Mouse (Mus musculus): ENCODE measurements at regions not wholly inside any gene's neighbourhood (a gene's known extent, or its start where the extent isn't known, plus 50 kb on each side); places are given as distances from the start of the nearest gene placed in this dataset.

DNA sequence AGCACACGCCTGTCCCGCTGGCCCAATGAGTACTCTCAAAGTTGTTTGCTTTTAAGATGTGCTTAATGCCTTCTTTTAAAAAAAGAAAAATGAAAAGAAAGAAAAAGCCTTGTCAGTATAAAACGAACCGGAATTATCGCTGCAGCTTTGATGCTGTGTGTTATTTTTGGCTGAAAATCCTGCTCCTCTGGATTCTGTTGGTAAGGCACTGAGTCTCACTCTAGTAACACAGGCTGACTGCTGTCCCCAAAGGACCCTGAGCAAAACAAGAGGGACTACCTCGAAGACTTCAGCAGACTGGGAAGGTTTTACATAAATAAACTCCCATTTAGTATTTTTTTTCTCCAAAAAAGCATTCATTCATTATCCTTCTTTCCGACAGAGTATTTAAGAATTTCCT, 196.1 kb upstream of the Ppargc1a start:
- no peak for DNase-seq (ENCODE audit: low read depth, low spot score)

DNA sequence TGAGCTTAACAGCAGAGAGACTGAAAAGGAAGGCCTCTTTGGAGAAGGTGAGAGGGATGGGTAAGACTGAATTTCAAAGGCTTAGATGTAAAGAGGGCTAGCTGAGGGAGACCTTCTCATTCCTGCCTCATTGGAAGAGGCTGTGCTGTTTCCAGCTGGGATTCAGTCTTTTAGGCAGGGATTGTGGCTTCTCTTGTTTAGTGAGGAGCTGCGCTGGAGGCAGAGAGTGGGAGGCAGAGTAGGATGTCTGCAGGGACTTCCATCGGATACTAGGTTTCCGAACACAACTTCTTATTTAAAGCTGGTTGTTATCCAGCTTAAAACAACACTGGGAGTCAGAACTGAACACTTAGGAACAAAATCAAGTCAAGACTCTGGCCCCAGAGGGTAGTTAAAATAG, 194.8 kb upstream of the Ppargc1a start:
- no peak for DNase-seq (ENCODE audit: low read depth, low spot score)

DNA sequence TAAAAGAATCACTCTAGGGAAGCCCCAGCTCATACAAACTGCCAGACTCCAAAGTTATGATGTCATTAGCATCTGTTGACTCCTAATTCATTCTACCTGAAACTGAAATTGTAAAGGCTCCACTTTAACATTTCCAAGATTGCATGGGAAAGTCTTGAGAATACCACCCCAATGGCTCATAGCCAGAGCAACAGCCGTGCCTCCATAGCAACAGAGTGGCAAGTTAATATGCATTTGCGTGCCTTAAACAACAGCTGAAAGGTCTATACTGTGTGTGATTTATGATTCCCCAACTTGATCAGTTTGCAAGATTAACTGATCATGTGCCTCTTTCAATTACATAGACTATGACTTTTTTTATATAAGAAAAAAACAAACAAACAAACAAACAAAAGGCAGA, 190.8 kb upstream of the Ppargc1a start:
- DNase-seq (ENCODE audit: low read depth, low spot score) = no peak

DNA sequence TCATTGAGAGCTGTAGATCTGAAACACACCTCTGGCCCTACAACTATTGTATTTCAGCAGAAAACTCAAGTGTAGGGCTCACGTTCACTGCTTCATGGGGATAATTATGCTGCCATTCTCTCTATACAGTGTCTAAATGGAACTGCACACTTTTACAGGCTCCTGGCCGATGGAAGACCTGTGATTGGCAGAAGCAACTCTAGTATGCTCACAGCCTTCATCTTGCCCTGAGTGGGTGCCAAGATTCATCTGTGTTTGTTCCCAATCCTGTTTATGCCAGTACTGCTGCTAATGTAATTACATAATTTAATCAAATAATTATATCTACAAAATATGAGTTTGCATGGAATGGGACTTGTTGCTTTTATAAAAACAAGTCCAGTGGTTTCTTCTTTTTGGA, 190.3 kb upstream of the Ppargc1a start:
- DNase-seq (ENCODE audit: low read depth, low spot score) = no peak

DNA sequence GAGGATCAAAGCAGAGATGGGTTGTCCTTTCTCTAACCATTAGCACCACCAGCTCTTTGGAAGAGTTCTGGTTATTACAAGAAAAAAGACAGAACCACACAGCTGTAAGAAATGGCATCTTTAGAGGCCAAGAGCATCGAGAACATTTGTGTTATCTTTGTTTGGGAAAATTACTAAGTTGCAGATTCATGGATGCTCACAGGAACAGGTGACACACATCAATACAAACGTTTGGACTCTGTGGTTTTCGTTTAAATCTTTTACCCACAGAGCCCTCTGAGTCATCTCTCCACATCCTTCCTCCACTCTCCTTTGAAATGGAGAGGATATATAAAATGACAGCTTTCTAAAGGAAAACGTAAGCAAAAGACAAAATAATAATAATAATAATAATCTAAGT, 184.5 kb upstream of the Ppargc1a start:
- DNase-seq (ENCODE audit: low read depth, low spot score) = no peak

DNA sequence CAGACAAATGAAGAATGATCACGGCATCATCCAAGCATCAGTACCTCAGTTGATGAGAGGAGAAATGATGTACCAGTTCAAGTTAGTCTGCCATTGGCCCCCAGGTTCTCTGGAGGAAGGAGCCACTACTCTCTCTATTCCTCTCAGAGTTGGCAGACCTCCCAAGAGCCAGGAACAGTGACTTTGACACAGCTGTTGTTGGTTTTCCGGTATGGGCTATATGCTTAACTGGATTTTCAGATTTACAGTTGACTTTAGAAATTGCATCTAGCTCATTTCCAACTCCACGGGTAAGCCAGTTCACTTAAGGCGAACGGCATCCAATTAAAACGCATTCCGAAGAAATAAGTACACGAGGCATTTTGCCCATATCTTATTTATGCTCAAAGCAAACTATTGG, 182.9 kb upstream of the Ppargc1a start:
- DNase-seq (ENCODE audit: low read depth, low spot score) = no peak

DNA sequence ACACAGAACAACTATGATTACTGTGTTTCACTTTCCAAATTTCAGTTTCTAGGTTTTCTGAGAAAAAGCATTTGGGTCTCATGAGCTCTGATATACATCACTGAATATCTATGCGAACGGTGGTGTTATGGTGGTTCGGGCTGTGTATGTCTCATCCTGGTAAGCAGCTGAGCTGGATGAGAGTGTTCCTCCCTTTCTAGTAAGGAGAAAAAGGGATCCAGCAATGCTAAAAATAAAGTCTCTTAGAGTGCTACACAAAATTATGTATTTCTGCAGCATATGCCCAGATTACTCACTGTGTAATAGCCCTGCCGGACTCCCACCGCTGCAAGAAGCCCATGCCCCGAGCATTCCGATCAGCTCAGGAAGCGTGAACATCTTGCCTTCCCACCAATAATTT, 173.4 kb upstream of the Ppargc1a start:
- DNase-seq (ENCODE audit: low read depth, low spot score) = no peak

GRCm38 (mm10) chr5:51730241-51730640, 162.7 kb upstream of the Ppargc1a start:
- DNase-seq (ENCODE audit: low read depth, low spot score) = no peak

DNA sequence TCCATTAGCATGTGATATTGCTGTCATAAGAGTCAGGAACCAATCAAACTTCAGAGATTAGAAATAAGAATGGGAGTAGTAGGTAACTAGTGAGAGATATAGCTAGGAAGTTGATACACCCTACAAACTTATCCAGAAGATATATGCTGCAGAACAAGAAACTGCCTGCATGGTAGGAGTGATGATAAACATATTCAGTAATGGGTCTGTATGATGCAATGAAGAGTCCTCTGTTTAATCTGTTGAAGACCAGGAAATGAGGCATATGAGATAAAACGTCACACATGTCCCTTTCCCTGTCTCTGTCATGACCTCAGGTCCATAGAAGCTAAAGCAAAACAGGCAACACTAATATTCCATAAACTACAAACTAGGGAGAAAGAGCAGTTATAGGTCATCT, 162.2 kb upstream of the Ppargc1a start:
- DNase-seq (ENCODE audit: low read depth, low spot score) = no peak

GRCm38 (mm10) chr5:51726762-51727161, 159.2 kb upstream of the Ppargc1a start:
- no peak for DNase-seq (ENCODE audit: low read depth, low spot score)

- no peak for DNase-seq (ENCODE audit: low read depth, low spot score)
These were observed 151.4 kb upstream of the Ppargc1a start for GRCm38 (mm10) chr5:51718911-51719310.

- no peak for DNase-seq (ENCODE audit: low read depth, low spot score)
These were observed 150.9 kb upstream of the Ppargc1a start for GRCm38 (mm10) chr5:51718451-51718850.

DNA sequence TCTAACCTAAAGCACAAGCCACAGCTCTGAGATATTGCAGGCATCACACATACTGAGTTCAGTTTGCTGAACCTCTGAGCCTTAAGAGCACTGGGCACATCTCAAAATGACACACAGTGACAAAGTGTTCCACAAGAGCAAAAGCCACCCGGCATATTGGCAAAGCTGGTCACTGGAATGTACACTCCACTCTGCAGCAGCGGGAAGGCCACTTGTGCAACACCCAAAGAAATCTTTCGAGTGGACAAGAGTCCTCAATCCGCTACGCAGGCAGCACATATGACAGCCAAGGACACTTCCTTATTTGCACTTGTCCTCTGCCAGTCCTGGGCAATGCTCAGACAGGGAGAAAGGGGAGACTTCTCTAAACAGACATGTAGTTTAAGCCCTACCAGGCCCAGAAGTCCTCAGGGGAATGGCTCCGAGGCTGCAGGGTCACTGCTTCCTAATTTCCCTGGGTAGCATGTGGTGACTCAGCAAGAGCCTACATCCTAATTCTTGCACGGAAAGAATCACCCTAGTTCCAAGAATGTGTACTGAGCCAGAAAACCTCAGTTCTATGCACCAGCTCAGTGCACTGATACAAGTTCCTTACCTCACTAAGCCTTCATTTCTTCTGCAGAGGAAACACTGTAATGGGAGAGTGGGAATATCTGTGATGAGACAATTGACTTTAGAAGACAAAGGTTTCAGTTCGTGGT, 144.5 kb upstream of the Ppargc1a start:
- DNase-seq (ENCODE audit: low read depth, low spot score) = no peak

GRCm38 (mm10) chr5:51710664-51711063, 143.1 kb upstream of the Ppargc1a start:
- no peak for DNase-seq (ENCODE audit: low read depth, low spot score)

DNA sequence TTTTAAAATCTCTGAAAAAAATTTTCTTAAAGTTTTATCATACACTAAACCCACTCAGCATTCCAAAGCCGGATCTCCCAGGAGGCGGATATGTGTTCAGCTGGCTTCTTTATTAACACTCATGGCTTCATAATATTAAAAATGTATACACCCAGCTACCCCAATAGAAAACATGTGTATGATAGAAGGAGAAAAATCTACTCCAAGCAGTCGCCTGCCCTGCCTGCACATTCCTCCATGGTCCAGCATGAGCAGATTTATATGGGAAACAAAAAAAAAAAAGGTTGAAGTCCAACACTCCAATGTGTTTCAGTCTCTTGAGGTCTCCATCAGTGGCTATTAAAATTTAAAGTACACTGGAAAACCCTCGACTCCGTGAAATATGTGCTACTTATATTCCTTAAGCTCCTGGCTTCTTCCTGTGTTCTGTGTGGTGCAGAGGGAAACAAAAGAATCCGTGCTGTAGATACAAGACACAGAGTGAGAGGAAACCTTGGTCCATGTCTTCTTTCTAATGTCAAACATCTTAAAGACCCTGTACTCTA, 142.0 kb upstream of the Ppargc1a start:
- DNase-seq (ENCODE audit: low read depth, low spot score) = no peak

GRCm38 (mm10) chr5:51679884-51680283, 112.4 kb upstream of the Ppargc1a start:
- no peak for DNase-seq (ENCODE audit: low read depth, low spot score)

DNA sequence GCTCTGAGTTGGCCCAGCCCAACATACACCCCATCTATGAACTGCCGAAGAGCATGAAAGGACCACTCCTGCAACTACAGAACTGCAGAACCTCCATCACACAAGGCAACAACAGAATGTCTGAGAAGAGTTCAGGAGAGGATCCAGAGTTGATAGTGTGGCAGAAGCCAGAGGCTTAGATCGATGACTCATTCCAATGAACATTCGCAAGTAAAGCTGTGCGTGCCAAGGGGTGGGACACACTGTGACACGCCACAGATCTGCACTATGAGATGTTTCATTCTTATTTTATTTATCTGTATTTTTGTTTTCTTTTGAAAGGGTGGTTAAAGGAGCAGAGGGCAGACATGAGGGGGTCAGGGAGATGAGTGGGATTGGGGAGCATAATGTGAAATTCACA, 103.7 kb upstream of the Ppargc1a start:
- no peak for DNase-seq (ENCODE audit: low read depth, low spot score)

DNA sequence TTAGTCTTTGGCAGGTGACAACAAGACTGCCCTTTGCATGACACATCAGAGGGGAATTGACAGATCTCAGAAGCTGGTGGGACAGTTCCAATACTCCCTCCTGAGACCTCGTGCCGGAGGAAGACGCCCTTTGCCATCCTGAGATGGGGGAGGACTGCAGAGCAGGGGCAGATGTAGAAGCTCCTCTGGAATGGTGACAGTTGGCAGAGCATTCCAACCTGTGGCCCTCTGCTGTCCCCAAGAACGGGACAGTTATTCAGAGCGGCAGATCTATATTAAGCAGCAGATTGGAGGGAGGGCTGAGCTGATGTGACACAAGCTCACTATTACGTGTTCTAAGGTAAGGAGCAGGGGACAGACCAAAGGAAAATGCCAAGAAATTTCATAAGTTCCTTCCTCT, 97.7 kb upstream of the Ppargc1a start:
- DNase-seq (ENCODE audit: low read depth, low spot score) = no peak

- DNase-seq (ENCODE audit: low read depth, low spot score) = no peak
These were observed 90.8 kb upstream of the Ppargc1a start for GRCm38 (mm10) chr5:51658232-51658896.

DNA sequence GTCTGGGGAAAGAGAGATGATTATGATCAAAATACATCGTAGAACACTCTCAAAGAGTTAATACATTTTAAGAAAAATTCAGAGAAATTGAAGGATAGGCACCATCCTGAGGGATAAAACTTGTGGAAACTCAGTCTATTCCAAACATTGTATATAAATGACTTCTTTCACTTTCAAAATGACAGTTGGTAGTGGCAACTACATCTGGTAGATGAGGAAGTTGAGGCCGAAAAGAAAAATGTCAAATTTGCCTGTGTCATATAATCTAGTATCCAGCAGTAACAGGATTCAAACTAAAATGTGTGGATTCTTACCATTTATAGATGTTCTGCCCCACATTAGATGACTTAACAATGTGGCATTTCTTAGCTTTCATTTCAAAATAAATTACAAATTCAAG, 86.0 kb upstream of the Ppargc1a start:
- no peak for DNase-seq (ENCODE audit: low read depth, low spot score)

DNA sequence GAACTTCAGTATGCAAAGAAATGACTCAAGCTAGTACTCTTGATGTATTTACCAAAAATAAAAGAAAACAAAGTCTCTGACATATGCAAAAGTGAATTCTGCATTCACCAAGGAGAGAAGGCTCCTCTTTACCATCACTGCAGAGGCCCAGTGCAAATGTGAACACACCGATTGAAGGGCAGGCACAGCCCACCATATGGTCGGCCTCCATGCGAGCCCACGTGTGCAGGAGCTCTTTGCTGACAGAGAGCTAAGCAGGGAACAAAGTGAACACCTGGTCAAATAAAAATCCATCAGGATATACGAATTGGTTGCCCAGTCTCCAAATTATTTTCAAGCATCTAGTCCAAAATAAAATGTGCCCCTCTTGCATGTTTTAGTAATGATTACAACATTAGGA, 56.9 kb upstream of the Ppargc1a start:
- DNase-seq (ENCODE audit: low read depth, low spot score) = no peak
